Mouse (Mus musculus): Measurements from ENCODE around the gene Ppfia3.

The Ppfia3 gene

DNA sequence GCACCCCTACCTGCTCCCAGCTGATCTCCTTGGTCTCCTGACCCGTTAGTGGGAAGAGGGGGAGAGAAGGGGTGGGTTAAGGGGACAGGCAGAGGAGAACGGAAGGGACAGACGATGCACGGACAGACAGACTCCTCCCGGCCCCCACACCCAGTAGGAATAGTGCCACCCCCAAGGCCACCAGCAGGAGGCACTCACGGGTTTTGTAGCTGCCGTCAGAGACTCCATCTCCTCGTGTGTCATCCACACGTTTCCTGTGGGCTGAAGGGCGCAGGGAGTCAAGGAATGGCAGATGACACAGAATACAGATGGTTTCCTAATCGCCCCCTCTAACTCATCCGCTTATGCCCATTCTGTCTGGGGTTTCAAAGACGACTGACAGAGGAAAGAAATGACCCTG is 23.3 kb downstream of the Ppfia3 start:
- no peak for DNase-seq (ENCODE audit: low spot score in 2 of 2)

GRCm38 (mm10) chr7:45342081-45342480 is 24.7 kb downstream of the Ppfia3 start:
- no peak for DNase-seq (ENCODE audit: low spot score in 2 of 2)

DNA sequence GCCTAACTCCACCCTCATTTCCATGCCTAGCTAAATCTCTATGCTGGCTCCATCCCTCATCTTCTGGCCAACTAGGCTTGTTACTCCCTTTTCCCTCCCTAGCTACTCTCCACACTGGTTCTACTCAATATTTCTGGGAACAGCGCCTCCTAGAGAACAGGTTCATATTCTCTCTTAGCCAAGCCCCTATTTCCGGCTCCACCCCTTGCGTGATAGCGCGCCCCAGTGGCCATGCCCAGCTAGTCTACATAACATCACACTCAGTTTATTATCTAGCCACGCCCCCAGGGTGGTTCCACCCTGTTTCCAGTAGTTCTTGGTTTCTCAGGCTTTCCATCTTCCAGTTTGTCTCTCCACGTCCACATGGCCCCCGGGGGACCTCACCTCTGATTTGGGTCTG is 25.5 kb downstream of the Ppfia3 start:
- peak; percentile 63 to 77 for DNase-seq (ENCODE audit: low spot score in 2 of 2)

DNA sequence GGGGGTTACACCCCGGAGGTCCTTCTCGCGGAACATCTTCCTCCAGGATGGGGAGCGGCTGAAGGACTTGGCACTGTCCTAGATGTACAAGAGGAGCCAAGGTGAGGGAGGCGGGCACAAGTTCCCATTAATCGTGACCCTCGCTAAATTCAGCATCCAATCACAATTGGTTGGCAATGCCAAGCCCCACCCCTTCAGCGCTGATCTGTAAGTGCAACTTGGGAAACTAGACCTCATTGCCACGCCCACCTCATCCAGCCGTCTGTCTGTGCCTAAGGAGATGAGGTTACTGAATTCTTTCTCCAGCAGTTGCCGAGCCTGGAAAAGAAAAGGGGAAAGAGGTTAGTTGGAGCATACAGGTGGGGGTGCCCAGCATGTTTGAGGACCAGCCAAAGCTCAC is 26.1 kb downstream of the Ppfia3 start:
- DNase-seq (ENCODE audit: low spot score in 2 of 2), result peak; percentile 51 to 57

- no peak for DNase-seq (ENCODE audit: low spot score in 2 of 2)
Observed at GRCm38 (mm10) chr7:45340066-45340442, 26.8 kb downstream of the Ppfia3 start.

GRCm38 (mm10) chr7:45339410-45340065 is 27.3 kb downstream of the Ppfia3 start:
- peak; percentile 55 to 63 for DNase-seq (ENCODE audit: low spot score in 2 of 2)

- DNase-seq (ENCODE audit: low spot score in 2 of 2), result no peak
Observed at GRCm38 (mm10) chr7:45338161-45338911, 28.5 kb downstream of the Ppfia3 start.

DNA sequence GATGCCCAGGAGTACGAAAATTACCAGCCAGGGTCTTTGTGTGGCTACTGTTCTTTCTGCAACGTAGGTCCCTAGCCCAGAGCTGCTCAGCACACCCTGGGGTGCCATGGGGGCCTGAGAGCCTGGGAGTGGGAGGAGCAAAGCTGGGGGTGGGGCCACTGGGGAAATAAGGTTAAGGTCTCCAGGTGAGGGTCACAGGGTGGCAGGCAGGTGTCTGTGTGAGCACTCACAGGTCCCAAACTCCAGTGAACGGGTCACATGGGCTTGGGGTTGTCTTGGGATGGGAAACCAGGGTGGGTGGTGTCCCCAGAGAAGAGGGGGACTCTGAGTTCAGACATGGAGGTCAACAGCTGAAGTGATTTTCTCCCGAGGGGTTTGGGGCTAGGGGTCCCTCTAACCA is 29.4 kb downstream of the Ppfia3 start:
- DNase-seq (ENCODE audit: low spot score in 2 of 2), result no peak

GRCm38 (mm10) chr7:45336319-45336718 is 30.5 kb downstream of the Ppfia3 start:
- no peak for DNase-seq (ENCODE audit: low spot score in 2 of 2)

- peak; percentile 72 to 73 for DNase-seq (ENCODE audit: low spot score in 2 of 2)
Observed at GRCm38 (mm10) chr7:45335056-45335455, 31.8 kb downstream of the Ppfia3 start, which contains the start of gene Hrc. TSS of gene Hrc (plus strand) at chr7:45335290.

- peak; percentile 62 for DNase-seq (ENCODE audit: low spot score in 2 of 2)
Observed at GRCm38 (mm10) chr7:45334605-45335004, 32.2 kb downstream of the Ppfia3 start.

- peak; percentile 89 to 90 for DNase-seq (ENCODE audit: low spot score in 2 of 2)
Observed at GRCm38 (mm10) chr7:45333431-45333982, 33.3 kb downstream of the Ppfia3 start, which contains the start of gene Trpm4. TSS of gene Trpm4 (minus strand) at chr7:45333780.

DNA sequence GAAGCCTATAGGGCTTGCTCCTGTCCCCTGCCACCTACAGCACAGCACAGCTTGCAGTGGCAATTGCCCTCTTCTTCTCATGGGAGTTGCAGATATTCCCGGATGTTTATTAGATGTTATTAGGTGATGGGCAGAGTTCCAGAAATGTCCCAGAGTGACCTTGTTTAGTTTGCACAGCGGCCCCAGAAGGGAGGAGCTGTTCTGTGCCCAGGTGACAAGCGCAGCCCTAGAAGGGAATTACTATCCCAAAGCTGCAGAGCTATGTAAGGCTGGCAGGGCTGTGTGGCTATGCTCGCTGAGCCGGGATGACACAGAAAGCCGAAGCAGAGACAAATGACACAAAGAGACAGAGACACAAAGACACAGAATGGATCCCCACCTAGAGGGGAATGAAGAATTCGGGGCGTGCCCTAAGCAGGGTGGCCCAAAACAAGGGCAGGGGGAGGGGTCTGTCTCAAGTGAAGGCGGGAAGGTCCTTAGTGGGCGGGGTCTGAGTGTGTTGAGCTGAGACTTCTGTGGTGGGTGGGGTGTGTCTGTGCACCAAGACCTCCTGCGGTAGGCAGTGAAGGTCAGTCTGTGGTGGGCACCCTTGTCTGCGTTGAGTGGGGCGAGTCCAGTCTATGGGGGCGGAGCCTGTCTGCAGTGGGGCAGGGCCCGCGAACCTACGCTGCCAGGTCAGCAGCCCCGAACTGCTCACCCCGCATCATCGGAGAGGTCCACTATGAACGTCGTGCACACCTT is 34.0 kb downstream of the Ppfia3 start:
- peak; percentile 57 to 63 for DNase-seq (ENCODE audit: low spot score in 2 of 2)

- no peak for DNase-seq (ENCODE audit: low spot score in 2 of 2)
Observed at GRCm38 (mm10) chr7:45331502-45331901, 35.3 kb downstream of the Ppfia3 start.

DNA sequence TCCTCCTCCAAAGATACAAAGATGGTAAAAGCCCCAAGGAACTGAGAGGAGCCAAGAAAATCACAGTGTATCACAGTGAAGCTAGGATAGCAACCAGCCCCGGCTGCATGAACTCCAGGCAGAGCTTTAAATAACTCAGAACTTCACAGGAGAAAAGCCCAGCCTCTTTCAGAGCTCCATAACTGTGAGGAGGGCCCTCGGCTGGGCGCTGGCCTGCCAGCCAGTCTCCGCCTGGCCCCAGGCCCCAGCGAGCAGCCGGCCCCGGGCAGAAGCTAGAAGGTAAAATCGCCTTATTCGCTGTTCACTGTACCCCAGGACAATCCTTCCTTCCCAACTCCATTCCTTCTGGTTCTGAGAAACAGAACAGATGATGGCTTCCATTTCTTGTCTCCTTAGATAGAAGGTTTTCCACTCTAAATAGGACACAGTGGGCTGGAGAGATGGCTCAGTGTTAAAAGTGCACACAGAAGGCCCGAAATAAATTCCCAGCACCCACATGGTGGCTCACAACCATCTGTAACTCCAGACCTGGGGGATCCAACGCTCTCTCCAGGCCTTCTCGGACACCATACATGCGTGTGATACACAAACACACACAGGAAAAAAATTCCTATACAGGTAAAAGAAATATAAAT is 37.9 kb downstream of the Ppfia3 start:
- peak in 1 of 2 experiments; percentile 37 for DNase-seq (ENCODE audit: low spot score in 2 of 2)

- DNase-seq (ENCODE audit: low spot score in 2 of 2), result no peak
Observed at GRCm38 (mm10) chr7:45325800-45326199, 41.0 kb downstream of the Ppfia3 start.

GRCm38 (mm10) chr7:45323069-45323468 is 43.8 kb downstream of the Ppfia3 start:
- DNase-seq (ENCODE audit: low spot score in 2 of 2), result no peak

- DNase-seq (ENCODE audit: low spot score in 2 of 2), result no peak
Observed at GRCm38 (mm10) chr7:45322245-45322644, 44.6 kb downstream of the Ppfia3 start.

DNA sequence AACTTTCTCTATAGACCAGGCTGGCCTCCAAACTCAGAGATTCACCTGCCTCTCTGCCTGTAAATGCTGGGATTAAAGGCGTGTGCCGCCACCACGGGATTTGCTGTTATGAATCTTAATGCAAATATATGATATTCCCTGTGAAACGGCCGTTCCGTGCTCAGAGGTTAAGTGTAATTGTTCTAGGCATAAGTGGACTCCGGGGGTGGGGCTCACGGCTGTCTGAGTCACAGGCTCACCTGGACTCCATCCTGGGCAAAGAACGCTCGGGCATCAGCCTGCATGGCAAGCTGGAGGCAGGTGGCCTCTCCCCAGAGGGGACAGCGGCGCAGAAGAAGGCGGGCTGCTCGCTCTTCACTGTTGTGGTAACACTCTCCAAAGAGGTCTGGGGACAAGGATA is 50.3 kb downstream of the Ppfia3 start:
- DNase-seq (ENCODE audit: low spot score in 2 of 2), result no peak

DNA sequence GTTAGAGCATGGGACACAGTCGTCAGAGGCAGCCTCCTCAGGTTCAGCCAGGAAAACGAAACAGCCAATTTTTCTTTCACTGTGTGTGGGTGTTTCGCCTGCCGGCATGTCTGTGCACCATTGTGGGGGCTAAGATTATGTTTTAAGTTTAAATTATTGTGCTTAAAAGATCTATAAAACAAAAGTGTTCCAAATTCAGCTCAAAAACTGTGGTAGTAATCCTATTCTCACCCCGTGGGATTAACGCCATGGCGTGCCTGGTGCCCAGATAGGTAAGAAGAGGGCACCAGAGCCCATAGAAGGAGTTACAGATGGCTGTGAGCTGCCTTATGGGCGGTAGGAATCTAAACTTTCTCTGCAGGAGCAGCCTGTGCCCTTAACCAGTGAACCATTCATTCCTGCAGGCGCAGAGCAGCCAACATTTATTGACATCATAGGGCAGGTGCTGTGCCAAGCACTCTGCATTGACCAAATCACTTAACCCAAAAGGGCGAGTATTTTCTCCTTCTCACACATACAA is 51.6 kb downstream of the Ppfia3 start:
- DNase-seq (ENCODE audit: low spot score in 2 of 2), result no peak

- no peak for DNase-seq (ENCODE audit: low spot score in 2 of 2)
Observed at GRCm38 (mm10) chr7:45313495-45313894, 53.3 kb downstream of the Ppfia3 start.
